Mouse (Mus musculus) E14TG2a.4 (cell line): Measurements from ENCODE around the gene Npr1.

ENCODE experiments used
- CTCF ChIP-seq: conservative IDR thresholded peaks from 2 replicates; pipeline ENCODE4 v1.5.1; 2014; ENCODE audit warnings: low read length
- NANOG ChIP-seq: IDR thresholded peaks from 2 replicates; pipeline ENCODE4 v1.6.1; 2014; ENCODE audit warnings: borderline replicate concordance, low read length, mixed read lengths
- POU5F1 ChIP-seq: IDR thresholded peaks from 2 replicates; pipeline ENCODE4 v1.6.1; 2014; ENCODE audit warnings: low read length, borderline replicate concordance

GRCm38 (mm10) chr3:90509747-90510123 is 44.1 kb upstream of the Npr1 start:
- TF ChIP-seq CTCF (no peak), NANOG (no peak), POU5F1 (no peak)
